Mouse (Mus musculus): ENCODE measurements around the gene Atg5. TPM values are rescaled to one million over a fixed set of nuclear protein-coding genes. Genes with fewer than 3 reads are reported as not detected.
A peak's percentile ranks its signal among the peaks of the same experiment; 100 is the strongest.

Gene Atg5
- total RNA-seq, 4 experiments from 2014 or later: 18.3 to 21.2 (median 19.2) TPM

DNA sequence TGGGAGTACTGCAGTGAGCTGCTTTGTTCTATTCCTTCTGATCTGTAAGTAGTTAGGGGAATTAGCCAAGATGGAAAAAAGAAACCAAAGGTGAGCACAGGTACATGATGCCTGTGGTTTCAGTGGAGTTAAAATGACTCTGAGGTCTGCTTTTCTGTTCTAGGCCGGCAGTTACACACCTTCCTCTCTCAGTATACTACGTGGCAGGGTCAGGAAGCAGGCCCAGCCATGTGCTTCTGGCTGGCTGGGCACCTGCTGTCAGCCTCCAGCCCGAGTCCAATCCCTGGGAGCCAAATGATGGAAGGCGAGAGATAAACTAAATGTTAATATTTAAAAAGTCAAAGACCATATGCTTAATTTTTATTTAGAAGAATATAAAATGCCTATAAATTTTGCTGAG, 85.3 kb downstream of the Atg5 start:
- DNase-seq (ENCODE audit: low spot score in 2 of 2): no peak

DNA sequence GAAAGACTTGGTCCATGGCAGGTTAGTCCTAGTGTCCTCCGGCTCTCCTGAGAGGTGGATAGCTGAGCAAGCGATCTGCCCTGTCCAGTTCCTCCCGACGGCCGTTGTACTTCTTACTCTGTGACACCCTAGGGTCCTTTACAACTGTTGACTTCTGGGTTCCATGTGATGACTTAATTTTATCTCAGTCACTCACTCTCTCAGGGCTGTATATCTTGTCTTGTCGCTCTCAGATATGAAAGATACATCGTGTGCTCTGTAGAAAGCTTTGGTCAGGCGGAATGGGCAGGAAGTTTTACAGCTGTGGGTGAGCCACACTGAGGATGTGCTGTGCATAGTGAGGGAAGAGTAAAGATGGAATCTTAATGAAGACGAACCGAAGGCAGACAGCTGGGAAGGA, 86.2 kb downstream of the Atg5 start:
- DNase-seq (ENCODE audit: low spot score in 2 of 2): no peak

- DNase-seq (ENCODE audit: low spot score in 2 of 2): no peak
Observed at GRCm38 (mm10) chr10:44355216-44355615, 87.1 kb downstream of the Atg5 start.

GRCm38 (mm10) chr10:44356625-44357024, 88.5 kb downstream of the Atg5 start:
- DNase-seq (ENCODE audit: low spot score in 2 of 2): no peak

GRCm38 (mm10) chr10:44357316-44357715, 89.2 kb downstream of the Atg5 start:
- no peak for DNase-seq (ENCODE audit: low spot score in 2 of 2)

- DNase-seq (ENCODE audit: low spot score in 2 of 2): no peak
Observed at GRCm38 (mm10) chr10:44358816-44359215, 90.7 kb downstream of the Atg5 start.

GRCm38 (mm10) chr10:44360632-44361031, 92.5 kb downstream of the Atg5 start:
- DNase-seq (ENCODE audit: low spot score in 2 of 2): no peak

- DNase-seq (ENCODE audit: low spot score in 2 of 2): no peak
Observed at GRCm38 (mm10) chr10:44362435-44362834, 94.3 kb downstream of the Atg5 start.

GRCm38 (mm10) chr10:44362846-44363245, 94.7 kb downstream of the Atg5 start:
- no peak for DNase-seq (ENCODE audit: low spot score in 2 of 2)

GRCm38 (mm10) chr10:44366186-44366585, 98.0 kb downstream of the Atg5 start:
- DNase-seq (ENCODE audit: low spot score in 2 of 2): no peak

DNA sequence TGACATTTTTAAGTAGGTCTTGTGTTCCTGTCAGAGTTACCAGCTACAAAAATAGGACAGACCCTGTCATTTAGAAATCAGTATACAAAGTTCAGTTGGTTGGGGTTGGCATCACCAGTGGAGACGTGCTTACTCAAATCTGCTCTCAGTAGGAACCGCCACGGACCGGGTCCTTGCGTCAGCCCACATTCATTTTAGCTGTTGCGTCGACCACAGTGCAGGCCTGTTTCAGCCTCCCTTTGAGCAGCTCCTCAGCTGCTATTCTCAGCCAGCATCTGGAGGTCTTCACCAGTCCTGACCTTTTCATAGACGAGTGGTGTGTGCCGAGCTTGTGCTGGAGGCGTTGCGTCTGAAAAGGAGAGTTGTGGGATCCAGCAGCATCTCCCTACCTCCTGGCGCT, 98.9 kb downstream of the Atg5 start:
- DNase-seq (ENCODE audit: low spot score in 2 of 2): no peak

- DNase-seq (ENCODE audit: low spot score in 2 of 2): no peak
Observed at GRCm38 (mm10) chr10:44368596-44368995, 100.4 kb downstream of the Atg5 start.

GRCm38 (mm10) chr10:44370666-44371065, 102.5 kb downstream of the Atg5 start:
- DNase-seq (ENCODE audit: low spot score in 2 of 2): no peak

- DNase-seq (ENCODE audit: low spot score in 2 of 2): no peak
Observed at GRCm38 (mm10) chr10:44372210-44372609, 104.1 kb downstream of the Atg5 start.

DNA sequence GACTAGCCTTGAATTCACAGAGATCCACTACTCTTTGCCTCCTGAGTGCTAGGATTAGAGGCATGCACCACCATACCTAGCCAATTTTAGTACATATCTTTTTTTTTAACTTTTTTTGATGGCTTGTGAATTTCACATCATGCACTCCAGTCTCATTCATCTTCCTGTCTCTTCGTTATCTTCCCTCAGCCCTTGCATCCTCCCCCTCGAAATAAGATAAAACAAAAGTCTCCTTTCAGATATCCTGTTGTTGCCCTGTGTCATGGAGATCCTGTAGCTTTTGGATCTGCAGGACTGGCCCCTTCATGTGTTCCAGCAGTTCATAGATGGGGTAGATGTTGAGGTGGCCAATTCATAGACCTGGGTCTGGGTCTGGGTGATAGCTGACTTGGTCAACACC, 106.5 kb downstream of the Atg5 start:
- no peak for DNase-seq (ENCODE audit: low spot score in 2 of 2)

DNA sequence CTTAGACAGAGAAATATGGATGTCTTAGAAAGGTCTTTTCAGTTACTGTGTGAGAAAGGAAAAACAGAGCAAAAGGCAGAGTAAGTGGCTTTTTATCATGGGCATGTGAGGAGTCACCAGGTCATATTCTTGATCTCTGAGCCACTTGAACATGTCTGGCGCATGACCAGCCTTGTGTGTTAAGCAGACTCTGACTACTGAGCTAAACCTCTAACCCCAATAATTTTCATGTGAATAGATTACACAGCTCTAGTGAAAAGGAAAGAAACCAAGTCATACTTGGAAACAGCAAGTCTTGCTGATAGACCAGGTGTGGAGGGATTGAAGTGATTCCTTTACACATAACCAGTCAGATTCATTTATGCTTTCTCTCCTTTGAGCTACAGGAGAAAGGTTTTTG, 107.3 kb downstream of the Atg5 start:
- no peak for DNase-seq (ENCODE audit: low spot score in 2 of 2)

- peak in 1 of 2 experiments; percentile 43 for DNase-seq (ENCODE audit: low spot score in 2 of 2)
Observed at GRCm38 (mm10) chr10:44377821-44378220, 109.7 kb downstream of the Atg5 start.

DNA sequence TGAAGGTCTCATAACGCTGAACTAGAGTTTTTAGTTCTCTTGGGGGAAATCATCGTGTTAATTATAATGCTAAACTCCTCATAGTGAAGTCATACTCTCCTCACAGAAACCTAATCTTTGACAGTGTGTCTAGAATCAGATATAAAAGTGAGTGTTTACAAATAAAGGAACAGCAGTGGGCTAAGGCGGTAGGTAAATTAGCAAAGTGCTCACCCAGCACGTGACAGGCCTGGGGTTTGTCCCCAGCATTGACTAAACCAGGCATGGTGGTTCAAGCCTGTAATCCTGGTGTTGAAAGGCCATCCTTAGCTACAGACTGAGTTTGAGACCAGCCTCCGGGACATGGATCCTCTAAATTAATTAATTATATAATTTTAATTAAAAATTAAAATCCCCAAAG, 110.2 kb downstream of the Atg5 start:
- no peak for DNase-seq (ENCODE audit: low spot score in 2 of 2)

DNA sequence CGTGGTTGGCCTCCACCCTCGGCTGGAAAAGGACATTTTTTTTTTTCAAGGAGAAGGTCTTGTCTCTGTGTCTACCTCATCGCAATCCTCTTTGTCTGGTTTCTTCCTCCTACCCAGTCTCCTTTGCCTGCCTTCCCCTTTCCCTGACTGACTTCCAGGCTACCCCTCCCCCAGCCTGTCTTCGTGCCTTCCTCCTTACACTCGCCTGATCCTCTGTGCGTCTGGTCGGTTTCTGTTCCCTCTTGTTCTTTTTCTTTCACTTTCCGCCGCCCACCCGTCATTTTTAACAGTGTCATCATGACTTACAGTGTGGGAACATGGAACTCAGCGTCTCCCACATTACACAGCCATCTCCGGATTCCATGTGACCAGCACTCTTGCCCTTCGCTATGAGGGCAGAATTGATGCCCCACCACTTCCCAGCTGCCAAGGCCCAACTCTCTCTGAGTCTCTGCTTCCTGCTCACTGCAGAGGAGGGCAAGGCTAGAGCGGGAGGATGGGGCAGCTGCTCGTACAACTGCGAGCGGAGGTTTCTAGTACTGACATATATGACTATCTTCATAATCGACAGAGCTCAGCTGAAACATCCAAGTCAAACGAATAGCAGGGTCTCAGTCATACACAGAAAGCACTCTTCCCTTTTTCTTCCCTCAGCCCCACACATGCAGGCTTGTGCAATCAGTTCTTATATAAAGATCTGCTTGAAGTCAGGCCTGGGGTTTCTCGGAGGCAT, 112.5 kb downstream of the Atg5 start:
- peak; percentile 44 to 54 for DNase-seq (ENCODE audit: low spot score in 2 of 2)

- DNase-seq (ENCODE audit: low spot score in 2 of 2): peak in 1 of 2 experiments; percentile 20
Observed at GRCm38 (mm10) chr10:44381397-44381796, 113.2 kb downstream of the Atg5 start.

DNA sequence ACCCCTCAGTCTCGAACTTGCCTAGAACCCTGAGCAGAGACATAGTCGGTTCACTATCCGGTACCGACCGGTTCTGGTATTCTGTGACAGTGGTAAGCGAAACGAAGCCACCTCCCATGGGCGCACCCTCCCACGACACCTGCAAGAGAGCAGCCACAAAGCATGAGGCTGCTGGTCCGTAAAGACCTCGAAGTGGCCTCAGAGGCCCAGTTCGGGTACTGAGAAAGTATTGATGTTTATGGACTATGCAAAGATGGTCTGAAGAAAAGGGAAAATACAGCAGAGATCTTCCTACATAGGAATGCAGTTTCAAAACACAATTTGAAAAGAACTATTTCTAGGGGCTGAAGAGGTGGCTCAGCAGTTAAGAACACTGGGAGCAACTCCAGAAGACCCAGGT, 113.8 kb downstream of the Atg5 start:
- DNase-seq (ENCODE audit: low spot score in 2 of 2): no peak

- no peak for DNase-seq (ENCODE audit: low spot score in 2 of 2)
Observed at GRCm38 (mm10) chr10:44383213-44383612, 115.1 kb downstream of the Atg5 start.

DNA sequence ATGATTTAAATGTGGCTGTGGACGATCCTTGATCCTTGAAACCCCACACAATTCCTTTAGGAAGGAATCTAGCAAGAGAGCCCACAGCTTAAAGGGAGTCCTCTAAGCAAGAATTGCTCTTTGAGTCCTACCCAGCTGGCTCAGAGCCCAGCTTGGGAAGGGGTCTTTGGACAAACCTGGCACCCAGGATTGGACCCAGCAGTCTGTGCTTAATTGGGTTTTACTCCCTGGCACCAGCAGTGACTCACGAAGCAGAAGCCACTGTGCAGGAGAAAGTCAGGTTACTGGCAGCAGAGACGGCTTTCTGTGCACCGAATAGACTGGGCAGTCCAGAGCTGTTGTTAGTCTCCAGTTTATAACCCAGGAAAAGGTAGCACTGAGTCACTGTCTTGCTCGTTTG, 117.1 kb downstream of the Atg5 start:
- no peak for DNase-seq (ENCODE audit: low spot score in 2 of 2)

All from left cerebral cortex, adult 8-10 months (tissue).